Mouse (Mus musculus): Measurements from ENCODE around the gene Fam78a.

GRCm38 (mm10) chr2:32089606-32090005, 4.9 kb upstream of the Fam78a start:
- TF ChIP-seq CTCF (IDR thresholded peaks at IDR 0.05; ENCODE audit: low read depth) (no peak), EP300 (IDR thresholded peaks at IDR 0.05; ENCODE audit: low read depth) (no peak)

Measured in liver, embryonic 14.5 days (tissue).